Mouse (Mus musculus): ENCODE measurements around the gene Sgms1.

- TF ChIP-seq CTCF (IDR thresholded peaks at IDR 0.05; ENCODE audit: low read depth, low read length) (no peak), POLR2A (IDR thresholded peaks at IDR 0.05; ENCODE audit: borderline replicate concordance, low read depth, low read length) (no peak)
Measured at GRCm38 (mm10) chr19:32230798-32231197, 158.7 kb downstream of the Sgms1 start.
